Mouse (Mus musculus) hindbrain, embryonic 14.5 days (tissue): ENCODE results near the gene Sdha. TPM values are rescaled to one million over a fixed set of nuclear protein-coding genes. Genes with fewer than 3 reads are reported as not detected.

Experiments
- ATAC-seq: fragments of 200-750 bp; cut with Nextera tagmentation; 2 replicates; pipeline ENCODE4 v1.8.0; 2017; ENCODE audit warnings: moderate number of reproducible peaks, mild to moderate bottlenecking, moderate TSS enrichment, moderate library complexity; ENCODE audit not compliant: low FRiP score
- DNase-seq: peaks from one replicate; pipeline ENCODE4 v3.0.0-alpha.2; 2015; ENCODE audit warnings: low spot score
- H3K27ac ChIP-seq: fragments of 300-500 bp; sonication (generic); 2 replicates; pipeline ENCODE4 v1.5.1; 2014; ENCODE audit warnings: mild to moderate bottlenecking, moderate library complexity
- H3K27me3 ChIP-seq: fragments of 300-500 bp; sonication (generic); 2 replicates; pipeline ENCODE4 v1.6.1; 2014; ENCODE audit warnings: mild to moderate bottlenecking, low read length, mixed read lengths; ENCODE audit not compliant: control insufficient read depth, insufficient read depth
- H3K36me3 ChIP-seq: fragments of 300-500 bp; sonication (generic); replicated peaks from 2 replicates; pipeline ENCODE4 v1.6.1; 2014; ENCODE audit not compliant: control insufficient read depth, insufficient read depth
- H3K4me1 ChIP-seq: fragments of 300-500 bp; sonication (generic); replicated peaks from 2 replicates; pipeline ENCODE4 v1.6.1; 2014; ENCODE audit warnings: antibody characterized with exemption, low read length, mixed read lengths; ENCODE audit not compliant: control insufficient read depth, insufficient read depth
- H3K4me2 ChIP-seq: fragments of 300-500 bp; sonication (generic); replicated peaks from 2 replicates; pipeline ENCODE4 v1.6.1; 2014; ENCODE audit warnings: mild to moderate bottlenecking, moderate library complexity
- H3K4me3 ChIP-seq: fragments of 300-500 bp; sonication (generic); replicated peaks from 2 replicates; pipeline ENCODE4 v1.5.1; 2014; ENCODE audit warnings: mild to moderate bottlenecking, low read length
- H3K9ac ChIP-seq: fragments of 300-500 bp; sonication (generic); 2 replicates; pipeline ENCODE4 v1.6.1; 2014
- H3K9me3 ChIP-seq: fragments of 300-500 bp; sonication (generic); 2 replicates; pipeline ENCODE4 v1.6.1; 2016; ENCODE audit warnings: low read length; ENCODE audit not compliant: control insufficient read depth
- WGBS: fragments of 180-500 bp; shearing (Covaris S2); extraction: QIAGEN DNeasy Blood & Tissue Kit; methylation state at CpG from one replicate; pipeline ENCODE4 v1.1.7; 2014; 5-methylcytosine and 5-hydroxymethylcytosine counted together
- polyA plus RNA-seq: library from polyadenylated mRNA; unstranded; fragments of >200 nt; fragmentation: Nextera tagmentation; extraction: Ambion mirVana; gene quantifications from 2 replicates; pipeline ENCODE4 v1.2.1, GENCODE M21; 2014

Gene Sdha
- polyA plus RNA-seq: 195 and 217 TPM in 2 replicates

- peaks cover 18% of the 10 kb centered on the region for H3K4me1 ChIP-seq
- ATAC-seq (peak; percentile 98), DNase-seq (peak; percentile 99)
- H3K9ac ChIP-seq: peak within 1 kb of the TSS; percentile 86
- H3K4me3 ChIP-seq: peak within 1 kb of the TSS; percentile 70
- no peaks in the 10 kb centered on the region for H3K9me3 ChIP-seq
- H3K4me2 ChIP-seq: peak within 1 kb of the TSS; percentile 79
- WGBS: 2% methylated on average over 57 of the region's 57 CpGs
- H3K27ac ChIP-seq: peak within 1 kb of the TSS; percentile 57
- H3K27me3 ChIP-seq: no peaks in the 10 kb centered on the region
- H3K36me3 ChIP-seq: peaks cover 19% of the 10 kb centered on the region
These were observed at the start of gene Sdha, which contains the start of gene Ccdc127 for GRCm38 (mm10) chr13:74349566-74350434. Gene Sdha (minus strand): TSS chr13:74350280. Gene Ccdc127 (plus strand): TSS chr13:74350309.

DNA sequence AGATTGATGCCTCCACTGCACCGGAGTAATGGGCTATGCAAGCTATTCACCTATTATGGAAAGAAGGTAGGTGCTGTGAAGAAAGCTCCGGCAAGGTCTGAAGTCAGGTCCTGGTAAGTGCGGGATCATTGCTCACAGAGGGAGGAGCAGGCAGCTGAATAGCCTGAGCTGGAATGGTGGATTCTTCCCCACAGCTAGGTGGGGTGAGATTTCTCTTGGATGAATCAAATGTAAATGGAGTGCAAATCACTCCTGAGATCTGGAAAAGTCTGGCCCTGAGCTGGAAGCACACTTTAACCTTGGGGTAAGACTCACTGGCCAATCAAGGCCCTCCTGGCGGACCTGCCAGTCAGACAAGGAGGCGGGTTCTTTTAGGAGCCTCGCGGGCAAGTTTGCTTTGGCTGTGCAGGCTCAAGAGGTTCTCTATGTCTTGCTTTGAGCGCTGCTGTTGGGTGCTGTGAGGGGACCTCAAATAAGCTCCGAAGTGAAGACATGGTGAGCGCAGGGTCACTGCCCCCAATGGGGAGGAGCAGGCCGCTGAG lies 49.3 kb upstream of the Sdha start, which contains the start of gene Ftl1-ps1:
TSS of gene Ftl1-ps1 (plus strand) at position 397 of the 542 bp plus-strand sequence.
- Histone ChIP-seq H3K4me3 (no peak within 1 kb of the TSS), H3K27me3 (0 out of 2 replicates have a peak, but pooled peaks cover 4% of the 10 kb centered on the region), H3K36me3 (no peaks in the 10 kb centered on the region), H3K4me2 (no peak within 1 kb of the TSS; the same call in 1 of the 2 replicates), H3K4me1 (no peaks in the 10 kb centered on the region), H3K9me3 (no peaks in the 10 kb centered on the region), H3K27ac (no peak within 1 kb of the TSS), H3K9ac (no peak within 1 kb of the TSS)
- 13% methylated on average over 11 of the region's 11 CpGs for WGBS
- ATAC-seq (no peak), DNase-seq (no peak)

DNA sequence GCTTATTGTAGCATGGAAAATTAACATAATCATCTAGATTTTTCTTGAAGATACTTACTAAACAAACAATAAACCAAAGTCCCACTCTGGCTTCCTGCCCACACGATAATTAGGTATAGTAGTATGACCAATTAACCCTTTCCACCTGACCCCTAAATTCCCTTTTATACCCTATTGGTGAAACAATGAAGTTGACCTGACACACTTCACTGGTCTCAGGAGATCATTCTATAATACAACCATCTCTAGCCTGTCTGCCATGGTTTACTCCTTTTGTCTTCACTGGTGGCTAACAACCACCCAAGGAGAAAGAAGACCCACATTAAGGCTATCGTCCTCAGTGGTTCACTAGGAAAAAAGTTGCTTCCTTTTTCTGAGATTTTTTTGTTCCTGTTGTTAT lies 41.1 kb upstream of the Sdha start:
- WGBS: 75% methylated on average over 2 of the region's 2 CpGs
- DNase-seq: no peak
- H3K27me3 ChIP-seq: no peaks in the 10 kb centered on the region

DNA sequence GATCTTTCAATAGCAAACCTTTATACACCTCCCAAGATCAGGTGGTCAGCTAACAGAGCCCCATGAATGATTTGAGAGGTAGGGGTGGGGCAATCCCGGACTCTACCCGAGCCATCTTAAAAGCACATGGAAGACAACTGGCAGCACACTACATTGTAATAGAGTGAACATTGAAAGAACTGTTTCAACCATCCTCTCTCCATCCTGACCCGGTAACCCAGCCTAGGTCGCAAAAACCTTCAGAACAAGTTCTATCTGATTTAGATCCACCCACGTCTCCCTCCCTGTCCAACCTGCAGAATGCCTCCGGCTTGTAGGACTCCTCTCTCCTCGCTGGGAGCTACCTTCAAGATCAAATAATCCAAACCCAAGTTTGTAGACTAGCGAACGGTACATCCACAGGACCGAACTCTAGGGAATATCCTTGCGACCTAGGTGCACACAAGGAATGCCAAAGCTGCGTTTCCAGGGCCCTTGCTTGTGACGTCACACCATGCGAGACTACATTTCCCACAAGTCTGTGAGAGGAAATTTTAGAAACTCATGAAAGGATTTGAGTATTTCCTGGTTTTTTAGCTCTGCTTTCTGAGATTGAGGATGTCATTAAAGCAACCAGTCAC lies 40.4 kb upstream of the Sdha start, which contains the start of gene Zfp72:
TSS of gene Zfp72 (minus strand) at position 466 of the 620 bp plus-strand sequence.
- ATAC-seq: peak; percentile 93
- Histone ChIP-seq H3K4me3 (peak within 1 kb of the TSS; percentile 56), H3K27me3 (no peaks in the 10 kb centered on the region), H3K27ac (no peak within 1 kb of the TSS), H3K4me2 (peak within 1 kb of the TSS; percentile 60), H3K9ac (peak within 1 kb of the TSS; percentile 74), H3K4me1 (0 out of 2 replicates have a peak, but pooled peaks cover 7% of the 10 kb centered on the region), H3K9me3 (no peaks in the 10 kb centered on the region), H3K36me3 (no peaks in the 10 kb centered on the region)
- peak; percentile 88 for DNase-seq
- 1% methylated on average over 14 of the region's 14 CpGs for WGBS

More for the DNA sequence above, 41.1 kb upstream of the Sdha start:
- no peak for ATAC-seq
- Histone ChIP-seq H3K4me3 (no peak overlapping the region), H3K4me1 (0 out of 2 replicates have a peak, but pooled peaks cover 7% of the 10 kb centered on the region), H3K4me2 (no peak overlapping the region), H3K36me3 (no peaks in the 10 kb centered on the region), H3K9ac (no peak overlapping the region), H3K9me3 (no peaks in the 10 kb centered on the region), H3K27ac (no peak overlapping the region)

- Histone ChIP-seq H3K9ac (peak overlapping the region; percentile 74; the same call in 1 of the 2 replicates), H3K9me3 (no peaks in the 10 kb centered on the region), H3K4me1 (0 out of 2 replicates have a peak, but pooled peaks cover 7% of the 10 kb centered on the region), H3K36me3 (no peaks in the 10 kb centered on the region), H3K27ac (no peak overlapping the region), H3K27me3 (no peaks in the 10 kb centered on the region), H3K4me2 (peak overlapping the region; percentile 60), H3K4me3 (peak overlapping the region; percentile 56)
- WGBS: 72% methylated on average over 6 of the region's 6 CpGs
- ATAC-seq (0 out of 2 replicates have a peak, but pooled peaks have one; percentile 4), DNase-seq (no peak)
These were observed 39.6 kb upstream of the Sdha start for GRCm38 (mm10) chr13:74389730-74390129.

DNA sequence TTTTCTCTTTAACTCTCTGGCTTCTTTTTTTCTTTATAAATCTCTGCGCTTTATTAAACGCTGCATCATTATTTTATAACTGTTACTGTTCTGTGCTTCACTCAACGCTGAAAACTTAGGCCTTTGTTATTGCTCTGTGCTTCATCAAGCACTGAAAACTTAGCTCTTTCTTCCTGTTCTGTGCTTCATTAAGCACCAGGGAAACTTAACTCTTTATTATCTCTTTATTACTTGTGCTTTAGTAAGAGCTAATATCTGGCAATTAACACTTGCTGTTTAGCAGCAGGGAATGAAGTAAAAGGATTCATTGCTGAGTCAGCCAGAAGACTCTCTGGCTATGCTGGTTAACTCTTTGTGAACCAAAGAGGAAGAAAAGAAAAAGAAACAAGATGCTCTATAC lies 32.2 kb upstream of the Sdha start:
- Histone ChIP-seq H3K9ac (no peak overlapping the region), H3K4me1 (peaks cover 6% of the 10 kb centered on the region; the same call in 1 of the 2 replicates), H3K9me3 (no peaks in the 10 kb centered on the region), H3K4me3 (no peak overlapping the region), H3K36me3 (0 out of 2 replicates have a peak, but pooled peaks cover 3% of the 10 kb centered on the region), H3K4me2 (no peak overlapping the region), H3K27me3 (no peaks in the 10 kb centered on the region), H3K27ac (no peak overlapping the region)
- no peak for DNase-seq
- WGBS: 70% methylated on average over 3 of the region's 3 CpGs
- peak; percentile 43; the same call in 1 of the 2 replicates for ATAC-seq

DNA sequence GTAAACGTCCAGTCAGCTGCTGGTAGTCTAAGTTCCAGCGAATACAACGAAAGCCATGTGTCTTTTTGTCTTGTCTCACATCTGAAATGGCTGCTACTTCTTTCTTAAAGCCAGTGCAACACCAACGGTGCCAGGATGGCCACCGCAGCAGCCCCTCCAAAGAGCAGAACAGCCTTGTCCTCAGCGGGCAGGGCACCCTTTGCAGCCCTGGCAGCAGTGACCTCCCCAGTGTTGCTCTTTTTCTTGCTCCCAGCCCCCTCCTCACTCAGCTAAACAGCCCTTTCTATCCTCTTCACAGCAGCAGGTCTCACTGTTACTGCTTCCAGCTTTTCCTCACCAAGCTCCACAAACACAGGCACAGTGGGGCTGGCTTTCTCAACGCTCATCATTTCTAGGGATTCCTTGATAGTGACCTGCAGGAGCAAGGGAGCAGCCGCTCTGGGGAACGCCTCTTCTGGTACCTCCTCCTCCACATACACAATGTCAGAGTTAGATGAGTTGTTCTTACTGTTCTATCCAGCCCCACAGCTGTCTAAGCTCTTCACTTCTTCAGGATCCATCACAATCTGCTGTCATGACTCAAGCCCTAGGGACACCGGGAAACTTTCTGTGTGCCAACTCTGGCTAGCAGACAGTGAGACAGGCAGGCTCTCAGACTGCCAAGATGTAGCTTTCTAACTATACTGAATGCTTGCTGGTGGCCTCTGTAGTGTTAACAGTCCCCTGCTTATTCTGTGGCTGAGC lies 31.6 kb upstream of the Sdha start:
- Histone ChIP-seq H3K27me3 (no peaks in the 10 kb centered on the region), H3K9ac (no peak overlapping the region), H3K4me2 (no peak overlapping the region), H3K9me3 (no peaks in the 10 kb centered on the region), H3K4me1 (peaks cover 6% of the 10 kb centered on the region; the same call in 1 of the 2 replicates), H3K4me3 (no peak overlapping the region), H3K36me3 (0 out of 2 replicates have a peak, but pooled peaks cover 6% of the 10 kb centered on the region), H3K27ac (no peak overlapping the region)
- WGBS: 73% methylated on average over 10 of the region's 10 CpGs
- ATAC-seq (peak; percentile 60; the same call in 1 of the 2 replicates), DNase-seq (no peak)

DNA sequence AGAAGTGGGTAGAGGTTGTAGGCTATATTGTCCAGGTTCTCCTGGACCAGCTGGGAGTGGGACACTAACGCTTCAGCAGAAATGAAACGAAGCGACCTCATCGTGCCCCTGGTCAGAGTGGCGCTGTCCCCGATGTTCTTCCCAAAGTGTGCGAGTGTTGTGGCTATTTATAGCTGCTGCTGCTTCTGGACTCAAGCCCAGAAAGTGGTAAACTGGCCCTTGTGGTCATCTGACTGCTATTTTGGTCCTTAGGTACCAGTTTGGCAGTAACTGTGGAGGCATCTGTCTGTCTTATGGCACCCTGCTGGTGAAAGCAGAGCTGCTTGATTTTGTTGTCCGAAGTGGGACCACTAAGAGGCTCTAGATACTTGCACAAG lies 13.8 kb upstream of the Sdha start, which contains the start of gene Lrrc14b:
TSS of gene Lrrc14b (minus strand) at position 147 of the 377 bp plus-strand sequence.
- Histone ChIP-seq H3K36me3 (peaks cover 32% of the 10 kb centered on the region), H3K27ac (no peak within 1 kb of the TSS), H3K4me2 (no peak within 1 kb of the TSS), H3K9me3 (no peaks in the 10 kb centered on the region), H3K27me3 (no peaks in the 10 kb centered on the region), H3K4me3 (no peak within 1 kb of the TSS), H3K4me1 (no peaks in the 10 kb centered on the region), H3K9ac (no peak within 1 kb of the TSS)
- ATAC-seq (no peak), DNase-seq (no peak)
- 85% methylated on average over 8 of the region's 8 CpGs for WGBS
